Mouse (Mus musculus): Measurements from ENCODE around the gene Cyp2c37.
"Not testable (repeated sequence)": the region's sequence is repeated elsewhere in the genome, so short reads cannot be mapped to it uniquely, and the experiment has no call there.

Cyp2c37 gene

GRCm38 (mm10) chr19:39992140-39992539 lies at the start of gene Cyp2c37:
TSS of gene Cyp2c37 (plus strand) at chr19:39992424.
- DNase-seq (ENCODE audit: low spot score in 2 of 2) = not testable (repeated sequence)

GRCm38 (mm10) chr19:39960861-39961260 lies 31.4 kb upstream of the Cyp2c37 start:
- not testable (repeated sequence) for DNase-seq (ENCODE audit: low spot score in 2 of 2)

- not testable (repeated sequence) for DNase-seq (ENCODE audit: low spot score in 2 of 2)
These were observed 21.1 kb upstream of the Cyp2c37 start for GRCm38 (mm10) chr19:39971096-39971495.

DNA sequence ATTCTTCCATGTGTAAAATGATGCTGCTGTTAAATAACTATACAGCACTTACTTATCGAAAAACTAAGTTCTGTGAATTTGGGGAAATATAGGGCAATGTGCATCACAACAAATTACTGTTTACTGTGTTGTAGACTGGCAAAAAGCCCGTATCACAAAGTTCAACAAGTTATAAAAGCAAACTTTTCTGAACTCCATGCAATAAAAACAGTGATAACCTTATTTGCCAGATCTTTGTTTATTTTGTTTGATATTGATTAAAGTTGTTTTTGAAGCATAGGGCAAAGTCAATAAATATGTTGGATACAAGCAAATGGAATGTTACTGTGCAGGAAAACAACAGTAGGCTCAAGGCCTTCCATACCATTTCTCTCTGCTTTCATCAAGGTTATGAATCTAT lies 2.8 kb upstream of the Cyp2c37 start:
- no peak for DNase-seq (ENCODE audit: low spot score in 2 of 2)
